Mouse (Mus musculus) thymus, adult 2 months (tissue): Measurements from ENCODE around the gene Zdhhc20. TPM values are rescaled to one million over a fixed set of nuclear protein-coding genes. Genes with fewer than 3 reads are reported as not detected.

Experiments
- DNase-seq: peaks from one replicate; pipeline ENCODE4 v3.0.0; 2021
- H3K27ac ChIP-seq: fragments of 200-500 bp; 2 replicates; pipeline ENCODE4 v1.5.1; 2012; ENCODE audit warnings: low read length, control low read depth; ENCODE audit not compliant: control insufficient read depth, insufficient read depth
- H3K27me3 ChIP-seq: fragments of 200-500 bp; 2 replicates; pipeline ENCODE4 v1.6.1; 2012; ENCODE audit warnings: mild to moderate bottlenecking, low read length, moderate library complexity, mixed read lengths; ENCODE audit not compliant: control insufficient read depth, insufficient read depth
- H3K36me3 ChIP-seq: fragments of 200-500 bp; 2 replicates; pipeline ENCODE4 v1.6.1; 2012; ENCODE audit warnings: mild to moderate bottlenecking, low read length, moderate library complexity; ENCODE audit not compliant: control insufficient read depth, insufficient read depth
- H3K4me1 ChIP-seq: fragments of 200-500 bp; replicated peaks from 2 replicates; pipeline ENCODE4 v1.6.1; 2012; ENCODE audit warnings: low read length; ENCODE audit not compliant: control insufficient read depth, insufficient read depth
- H3K4me3 ChIP-seq: fragments of 200-500 bp; 2 replicates; pipeline ENCODE4 v1.5.1; 2012; ENCODE audit warnings: mild to moderate bottlenecking, low read length, control low read depth, moderate library complexity; ENCODE audit not compliant: control insufficient read depth, insufficient read depth
- CTCF ChIP-seq: fragments of 200-500 bp; IDR thresholded peaks from 2 replicates; pipeline ENCODE4 v1.5.1; 2012; ENCODE audit warnings: mild to moderate bottlenecking, control low read depth, low read length, moderate library complexity, borderline replicate concordance; ENCODE audit not compliant: control insufficient read depth, poor library complexity, insufficient read depth; ENCODE audit errors: extremely low read depth
- POLR2A ChIP-seq: fragments of 200-500 bp; IDR thresholded peaks from 2 replicates; pipeline ENCODE4 v1.6.1; 2012; ENCODE audit warnings: mild to moderate bottlenecking, low read length, control low read depth, moderate library complexity; ENCODE audit not compliant: control insufficient read depth, poor library complexity, insufficient read depth; ENCODE audit errors: extremely low read depth
- WGBS: fragments of 180-500 bp; shearing (Covaris S2); methylation state at CpG from one replicate; pipeline ENCODE4 v1.1.7; 2018; 5-methylcytosine and 5-hydroxymethylcytosine counted together
- polyA plus RNA-seq: library from polyadenylated mRNA; depleted of rRNA; stranded (reverse); fragments of >200 nt; gene quantifications from 2 replicates; pipeline ENCODE4 v1.2.3, GENCODE M21; 2012

Gene Zdhhc20
- polyA plus RNA-seq, 1 experiment, result 12.4 TPM

- Histone ChIP-seq H3K27me3 (no peaks in the 10 kb centered on the region), H3K27ac (no peak overlapping the region), H3K4me1 (no peaks in the 10 kb centered on the region), H3K36me3 (peaks cover 31% of the 10 kb centered on the region), H3K4me3 (no peak overlapping the region)
- WGBS, result 94% methylated on average over 10 of the region's 10 CpGs
- DNase-seq, result no peak
- TF ChIP-seq POLR2A (no peak), CTCF (no peak)
These were observed 54.9 kb downstream of the Zdhhc20 start for GRCm38 (mm10) chr14:57835157-57835556.

- WGBS, result 97% methylated on average over 2 of the region's 2 CpGs
- Histone ChIP-seq H3K36me3 (peaks cover 21% of the 10 kb centered on the region), H3K27ac (no peak overlapping the region), H3K4me1 (no peaks in the 10 kb centered on the region), H3K27me3 (no peaks in the 10 kb centered on the region), H3K4me3 (no peak overlapping the region)
- TF ChIP-seq CTCF, result no peak
- no peak for TF ChIP-seq POLR2A
- DNase-seq, result no peak
These were observed 56.5 kb downstream of the Zdhhc20 start for GRCm38 (mm10) chr14:57833526-57833925.

GRCm38 (mm10) chr14:57827284-57827683 is 62.8 kb downstream of the Zdhhc20 start:
- no peak overlapping the region for H3K27ac ChIP-seq
- 68% methylated on average over 1 of the region's 1 CpGs for WGBS
- no peaks in the 10 kb centered on the region for H3K27me3 ChIP-seq
- H3K4me3 ChIP-seq, result no peak overlapping the region
- no peak for DNase-seq
- H3K36me3 ChIP-seq, result no peaks in the 10 kb centered on the region
- no peak for TF ChIP-seq POLR2A
- TF ChIP-seq CTCF, result no peak
- H3K4me1 ChIP-seq, result peaks cover 2% of the 10 kb centered on the region

- Histone ChIP-seq H3K4me1 (peaks cover 2% of the 10 kb centered on the region), H3K36me3 (no peaks in the 10 kb centered on the region), H3K27me3 (no peaks in the 10 kb centered on the region), H3K4me3 (peak within 1 kb of the TSS; percentile 87), H3K27ac (peak within 1 kb of the TSS; percentile 7)
- under 1% methylated on average over 96 of the region's 96 CpGs for WGBS
- DNase-seq, result peak; percentile 93
- no peak; the same call in 1 of the 2 replicates for TF ChIP-seq CTCF
- peak; percentile 98 for TF ChIP-seq POLR2A
These were observed 64.0 kb downstream of the Zdhhc20 start, which contains the start of the genes Ska3 and Mrpl57 for GRCm38 (mm10) chr14:57825788-57826751. Ska3 (minus strand) TSS chr14:57826185. Mrpl57 (plus strand) TSS chr14:57826234.

- 43% methylated on average over 4 of the region's 4 CpGs for WGBS
- TF ChIP-seq CTCF (no peak), POLR2A (no peak)
- no peaks in the 10 kb centered on the region for H3K27me3 ChIP-seq
- H3K4me3 ChIP-seq, result no peak overlapping the region
- no peak for DNase-seq
- peaks cover 24% of the 10 kb centered on the region for H3K36me3 ChIP-seq
- H3K27ac ChIP-seq, result no peak overlapping the region
- no peaks in the 10 kb centered on the region; the same call in 1 of the 2 replicates for H3K4me1 ChIP-seq
These were observed 69.2 kb downstream of the Zdhhc20 start for GRCm38 (mm10) chr14:57820839-57821238.

GRCm38 (mm10) chr14:57811844-57812243 is 78.2 kb downstream of the Zdhhc20 start:
- no peak overlapping the region for H3K27ac ChIP-seq

GRCm38 (mm10) chr14:57810886-57811285 is 79.2 kb downstream of the Zdhhc20 start:
- Histone ChIP-seq H3K36me3 (peaks cover 31% of the 10 kb centered on the region), H3K4me1 (no peaks in the 10 kb centered on the region; the same call in 1 of the 2 replicates), H3K4me3 (no peak overlapping the region), H3K27ac (no peak overlapping the region), H3K27me3 (no peaks in the 10 kb centered on the region)
- 98% methylated on average over 2 of the region's 2 CpGs for WGBS
- DNase-seq, result no peak
- no peak for TF ChIP-seq CTCF
- no peak for TF ChIP-seq POLR2A

More at GRCm38 (mm10) chr14:57811844-57812243, 78.2 kb downstream of the Zdhhc20 start:
- WGBS, result 96% methylated on average over 5 of the region's 5 CpGs
- no peak overlapping the region for H3K4me3 ChIP-seq
- peaks cover 27% of the 10 kb centered on the region for H3K36me3 ChIP-seq
- H3K4me1 ChIP-seq, result no peaks in the 10 kb centered on the region; the same call in 1 of the 2 replicates
- DNase-seq, result no peak
- no peak for TF ChIP-seq POLR2A
- TF ChIP-seq CTCF, result no peak
- no peaks in the 10 kb centered on the region for H3K27me3 ChIP-seq
